Mouse (Mus musculus): Measurements from ENCODE around the gene Gm38392. TPM values are rescaled to one million over a fixed set of nuclear protein-coding genes. Genes with fewer than 3 reads are reported as not detected.

Gm38392 gene
- polyA plus RNA-seq, 1 experiment from 2014 or later = 0.23 TPM

DNA sequence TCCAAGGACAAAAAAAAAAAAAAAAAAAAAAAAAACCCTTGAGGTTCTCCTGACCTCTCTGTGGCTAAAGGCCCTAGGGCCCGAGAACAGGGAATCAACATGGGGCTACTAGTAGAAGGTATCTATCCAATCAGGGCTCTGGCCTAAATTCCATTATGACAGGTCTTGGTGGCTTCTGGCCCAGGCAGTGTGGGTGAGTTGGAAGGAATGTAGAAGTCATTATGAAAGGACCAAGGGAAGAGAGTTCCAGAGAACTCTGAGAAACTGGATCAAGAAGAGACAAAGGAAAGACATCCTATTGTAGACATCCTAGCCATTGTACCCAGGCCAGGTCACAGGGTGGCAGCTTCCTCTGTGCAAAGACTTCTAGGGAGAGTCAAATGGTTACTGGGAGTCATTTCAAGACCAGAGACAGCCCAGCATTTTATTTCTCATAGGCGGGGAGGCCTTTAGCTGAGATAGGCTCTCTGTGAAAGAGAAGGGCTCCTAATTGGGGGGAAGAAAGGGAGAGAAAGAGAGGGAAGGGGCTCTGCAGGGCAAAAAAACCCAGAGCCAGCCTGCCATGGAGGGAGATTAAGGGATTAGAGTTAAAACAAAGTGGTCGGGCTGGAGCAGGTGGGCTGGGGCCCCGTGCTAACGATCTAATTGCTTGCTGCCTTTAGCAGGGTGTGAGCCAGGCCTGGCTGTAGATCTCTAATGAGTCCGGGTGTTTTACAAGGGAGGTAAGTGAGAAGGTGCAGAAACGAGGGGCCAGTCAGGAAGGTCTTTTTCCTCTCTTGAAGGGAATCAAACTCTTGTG lies 54.0 kb downstream of the Gm38392 start:
- Histone ChIP-seq H3K9me3 (ENCODE audit: control insufficient read depth, low read length) (no peaks in the 10 kb centered on the region), H3K9ac (ENCODE audit: low read length) (no peak overlapping the region), H3K4me1 (replicated peaks; ENCODE audit: control insufficient read depth, insufficient read depth, low read length) (no peaks in the 10 kb centered on the region), H3K4me3 (ENCODE audit: low read length) (no peak overlapping the region), H3K27ac (ENCODE audit: low read length) (no peak overlapping the region), H3K36me3 (ENCODE audit: control insufficient read depth, insufficient read depth, low read length) (no peaks in the 10 kb centered on the region), H3K27me3 (ENCODE audit: control insufficient read depth, insufficient read depth, low read depth, low read length) (peaks cover 13% of the 10 kb centered on the region), H3K4me2 (ENCODE audit: low read depth, low read length) (no peak overlapping the region)
- no peak for ATAC-seq (ENCODE audit: low read depth)
- WGBS = 31% methylated on average over 7 of the region's 7 CpGs

DNA sequence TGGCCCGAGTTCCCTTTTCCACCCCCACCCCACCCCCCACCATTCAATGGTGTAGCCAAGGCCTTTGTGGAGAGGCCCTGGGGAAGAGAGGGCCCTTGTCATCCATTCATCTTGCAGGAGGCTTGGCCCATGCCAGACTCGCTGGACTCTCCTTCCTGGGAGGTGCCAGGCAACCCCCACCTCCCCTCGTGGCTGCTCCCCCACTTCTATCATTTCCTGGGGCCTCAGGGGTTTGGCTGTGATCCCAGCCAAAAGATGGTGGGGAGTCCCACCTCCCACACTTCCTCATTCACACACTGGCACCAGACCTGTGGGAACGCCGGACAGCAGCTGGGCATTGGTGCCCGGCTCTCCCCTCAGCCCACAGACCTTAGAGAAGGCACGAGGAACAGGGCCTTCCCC lies 54.7 kb downstream of the Gm38392 start:
- H3K4me1 ChIP-seq (replicated peaks; ENCODE audit: control insufficient read depth, insufficient read depth, low read length) = no peaks in the 10 kb centered on the region
- ATAC-seq (ENCODE audit: low read depth) = no peak
- H3K4me3 ChIP-seq (ENCODE audit: low read length) = no peak overlapping the region
- no peak overlapping the region for H3K4me2 ChIP-seq (ENCODE audit: low read depth, low read length)
- H3K9ac ChIP-seq (ENCODE audit: low read length) = no peak overlapping the region
- H3K27me3 ChIP-seq (ENCODE audit: control insufficient read depth, insufficient read depth, low read depth, low read length) = peaks cover 10% of the 10 kb centered on the region
- 47% methylated on average over 7 of the region's 7 CpGs for WGBS
- no peaks in the 10 kb centered on the region for H3K9me3 ChIP-seq (ENCODE audit: control insufficient read depth, low read length)
- no peak overlapping the region for H3K27ac ChIP-seq (ENCODE audit: low read length)
- no peaks in the 10 kb centered on the region for H3K36me3 ChIP-seq (ENCODE audit: control insufficient read depth, insufficient read depth, low read length)

GRCm38 (mm10) chr3:88231061-88231641 lies 55.9 kb downstream of the Gm38392 start:
- no peak for ATAC-seq (ENCODE audit: low read depth)
- Histone ChIP-seq H3K9ac (ENCODE audit: low read length) (no peak overlapping the region), H3K4me1 (replicated peaks; ENCODE audit: control insufficient read depth, insufficient read depth, low read length) (no peaks in the 10 kb centered on the region), H3K4me2 (ENCODE audit: low read depth, low read length) (no peak overlapping the region), H3K9me3 (ENCODE audit: control insufficient read depth, low read length) (no peaks in the 10 kb centered on the region), H3K36me3 (ENCODE audit: control insufficient read depth, insufficient read depth, low read length) (no peaks in the 10 kb centered on the region), H3K27ac (ENCODE audit: low read length) (no peak overlapping the region), H3K27me3 (ENCODE audit: control insufficient read depth, insufficient read depth, low read depth, low read length) (peaks cover 10% of the 10 kb centered on the region), H3K4me3 (ENCODE audit: low read length) (no peak overlapping the region)
- WGBS = 52% methylated on average over 1 of the region's 1 CpGs

DNA sequence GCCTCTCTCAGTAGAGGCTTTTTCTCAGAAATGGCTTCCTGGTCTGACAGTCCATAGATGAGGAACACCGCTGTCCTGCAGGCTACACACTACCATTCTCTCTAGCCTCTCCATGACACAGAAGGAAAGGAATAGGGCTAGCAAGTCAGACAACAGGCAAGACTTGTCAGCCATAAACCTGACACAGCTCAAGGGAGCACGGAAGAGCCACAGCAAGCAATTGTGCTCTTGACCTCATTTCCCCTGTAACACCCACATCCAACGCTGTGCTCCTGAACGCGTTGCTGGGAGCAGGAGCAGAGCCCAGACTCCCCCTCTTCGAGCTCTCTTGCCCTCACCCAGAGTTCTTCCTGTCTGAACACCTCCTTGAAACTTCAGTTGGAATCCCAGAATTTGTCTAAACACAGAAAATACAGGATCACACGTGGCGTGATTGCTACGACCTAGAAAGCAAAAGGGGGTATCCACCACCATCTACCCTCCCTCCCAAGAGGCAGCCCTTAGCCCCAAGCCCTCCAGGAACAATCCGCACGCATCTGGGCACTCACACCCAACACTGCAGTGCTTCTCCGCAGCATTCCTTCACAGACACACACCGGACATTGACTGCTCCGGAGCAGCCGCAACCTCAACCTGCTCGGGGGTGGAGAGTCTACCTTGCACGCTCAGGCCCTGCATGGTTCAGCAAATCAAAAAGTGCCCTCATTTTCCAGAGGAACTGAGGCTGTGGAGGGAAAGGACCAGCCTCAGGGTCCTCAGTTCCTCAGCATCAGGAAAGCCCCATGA lies 56.6 kb downstream of the Gm38392 start:
- no peak for ATAC-seq (ENCODE audit: low read depth)
- H3K27me3 ChIP-seq (ENCODE audit: control insufficient read depth, insufficient read depth, low read depth, low read length) = peaks cover 10% of the 10 kb centered on the region
- no peaks in the 10 kb centered on the region for H3K9me3 ChIP-seq (ENCODE audit: control insufficient read depth, low read length)
- H3K27ac ChIP-seq (ENCODE audit: low read length) = no peak overlapping the region
- no peak overlapping the region for H3K4me2 ChIP-seq (ENCODE audit: low read depth, low read length)
- H3K4me3 ChIP-seq (ENCODE audit: low read length) = no peak overlapping the region
- H3K36me3 ChIP-seq (ENCODE audit: control insufficient read depth, insufficient read depth, low read length) = no peaks in the 10 kb centered on the region
- H3K4me1 ChIP-seq (replicated peaks; ENCODE audit: control insufficient read depth, insufficient read depth, low read length) = no peaks in the 10 kb centered on the region
- WGBS = 34% methylated on average over 17 of the region's 17 CpGs
- no peak overlapping the region for H3K9ac ChIP-seq (ENCODE audit: low read length)

DNA sequence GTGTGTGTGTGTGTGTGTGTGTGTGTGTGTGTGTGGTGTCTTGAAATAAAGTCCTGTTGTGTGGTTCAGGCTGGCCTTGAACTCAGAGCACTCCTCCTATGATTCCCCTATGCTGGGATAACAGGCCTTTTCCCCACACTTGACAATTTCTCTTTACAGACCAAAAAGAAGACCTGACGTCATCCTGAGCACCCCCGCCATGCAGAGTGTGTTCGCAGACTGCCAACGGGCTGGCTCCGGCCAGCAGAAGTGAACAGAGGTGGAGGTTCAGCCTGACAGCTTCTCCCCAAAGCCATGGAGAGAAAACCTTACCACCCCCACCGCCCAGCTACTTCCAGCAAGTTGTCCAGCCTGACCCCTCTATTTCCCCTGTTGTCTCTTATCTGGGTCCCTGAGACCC lies 57.5 kb downstream of the Gm38392 start:
- 65% methylated on average over 6 of the region's 6 CpGs for WGBS
- Histone ChIP-seq H3K9ac (ENCODE audit: low read length) (no peak overlapping the region), H3K9me3 (ENCODE audit: control insufficient read depth, low read length) (no peaks in the 10 kb centered on the region), H3K27ac (ENCODE audit: low read length) (no peak overlapping the region), H3K36me3 (ENCODE audit: control insufficient read depth, insufficient read depth, low read length) (no peaks in the 10 kb centered on the region), H3K4me3 (ENCODE audit: low read length) (no peak overlapping the region), H3K27me3 (ENCODE audit: control insufficient read depth, insufficient read depth, low read depth, low read length) (peaks cover 10% of the 10 kb centered on the region), H3K4me2 (ENCODE audit: low read depth, low read length) (no peak overlapping the region), H3K4me1 (replicated peaks; ENCODE audit: control insufficient read depth, insufficient read depth, low read length) (no peaks in the 10 kb centered on the region)
- no peak for ATAC-seq (ENCODE audit: low read depth)

DNA sequence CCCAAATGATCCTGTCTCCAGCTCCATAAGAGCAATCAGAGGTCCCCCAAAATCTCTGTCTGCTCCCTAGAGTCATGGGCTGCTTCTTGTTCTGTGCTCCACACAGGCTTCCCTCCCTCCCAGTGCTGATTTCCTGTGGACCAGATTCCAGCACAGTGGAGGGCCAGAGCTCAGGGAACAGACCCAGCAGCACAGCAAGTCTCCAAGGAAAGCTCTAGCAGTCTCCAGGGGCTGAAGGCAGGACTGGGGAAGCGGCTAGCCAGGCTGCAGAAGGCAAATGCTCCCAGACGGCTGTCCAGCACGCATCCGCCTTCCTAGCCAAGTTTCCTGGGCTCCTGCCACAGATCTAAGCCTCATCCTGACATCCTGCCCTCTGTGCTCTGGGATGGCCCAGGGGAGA lies 58.1 kb downstream of the Gm38392 start:
- ATAC-seq (ENCODE audit: low read depth) = no peak
- peaks cover 10% of the 10 kb centered on the region for H3K27me3 ChIP-seq (ENCODE audit: control insufficient read depth, insufficient read depth, low read depth, low read length)
- 36% methylated on average over 4 of the region's 4 CpGs for WGBS

DNA sequence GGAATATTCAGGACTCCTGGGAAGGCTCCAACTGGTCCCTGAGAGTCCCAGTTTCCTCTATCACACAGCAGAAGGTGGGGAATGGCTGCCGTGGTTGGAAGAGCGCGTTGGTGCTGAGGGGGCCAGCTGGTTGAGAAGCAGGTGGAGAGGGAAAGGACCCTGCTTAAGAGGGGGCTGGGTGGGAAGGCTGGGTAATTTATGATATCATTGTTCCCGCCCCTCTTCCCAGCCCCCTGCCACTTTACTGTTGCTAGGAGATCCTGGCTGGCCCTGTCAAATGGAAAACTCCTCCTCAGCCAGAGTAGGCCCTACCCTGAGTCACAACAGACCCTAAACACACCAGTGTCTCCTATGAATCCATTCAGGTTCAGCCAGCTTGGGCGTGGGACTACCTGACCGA lies 59.0 kb downstream of the Gm38392 start:
- no peaks in the 10 kb centered on the region for H3K9me3 ChIP-seq (ENCODE audit: control insufficient read depth, low read length)
- ATAC-seq (ENCODE audit: low read depth) = no peak
- no peak overlapping the region for H3K9ac ChIP-seq (ENCODE audit: low read length)
- H3K4me2 ChIP-seq (ENCODE audit: low read depth, low read length) = no peak overlapping the region
- H3K4me1 ChIP-seq (replicated peaks; ENCODE audit: control insufficient read depth, insufficient read depth, low read length) = no peaks in the 10 kb centered on the region
- H3K27me3 ChIP-seq (ENCODE audit: control insufficient read depth, insufficient read depth, low read depth, low read length) = peaks cover 10% of the 10 kb centered on the region
- WGBS = 40% methylated on average over 6 of the region's 6 CpGs
- no peak overlapping the region for H3K4me3 ChIP-seq (ENCODE audit: low read length)
- no peak overlapping the region for H3K27ac ChIP-seq (ENCODE audit: low read length)
- no peaks in the 10 kb centered on the region for H3K36me3 ChIP-seq (ENCODE audit: control insufficient read depth, insufficient read depth, low read length)

More for the DNA sequence above, 58.1 kb downstream of the Gm38392 start:
- H3K4me3 ChIP-seq (ENCODE audit: low read length) = no peak overlapping the region
- no peaks in the 10 kb centered on the region for H3K4me1 ChIP-seq (replicated peaks; ENCODE audit: control insufficient read depth, insufficient read depth, low read length)
- no peaks in the 10 kb centered on the region for H3K36me3 ChIP-seq (ENCODE audit: control insufficient read depth, insufficient read depth, low read length)
- H3K4me2 ChIP-seq (ENCODE audit: low read depth, low read length) = no peak overlapping the region
- H3K9ac ChIP-seq (ENCODE audit: low read length) = no peak overlapping the region
- H3K9me3 ChIP-seq (ENCODE audit: control insufficient read depth, low read length) = no peaks in the 10 kb centered on the region
- no peak overlapping the region for H3K27ac ChIP-seq (ENCODE audit: low read length)

DNA sequence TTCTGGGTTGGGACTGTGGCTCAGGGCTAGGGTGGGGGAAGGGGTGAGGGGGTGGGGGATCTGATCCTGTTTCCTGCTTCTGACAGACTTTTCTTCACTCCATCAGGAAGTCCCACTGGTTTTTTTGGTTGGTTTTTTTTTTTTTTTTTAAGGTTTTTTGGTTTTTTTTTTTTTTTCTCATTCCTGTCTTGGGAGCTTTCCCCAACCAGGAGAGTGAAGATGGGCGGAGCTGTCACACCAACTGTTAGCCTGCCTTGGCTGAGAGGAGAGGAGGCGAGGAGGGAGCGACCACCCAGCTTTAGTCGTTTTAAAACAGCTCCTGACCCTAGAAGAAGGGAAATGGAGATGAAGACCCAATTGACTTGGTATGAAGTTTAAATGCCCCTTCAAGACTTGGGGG lies 59.8 kb downstream of the Gm38392 start:
- H3K27me3 ChIP-seq (ENCODE audit: control insufficient read depth, insufficient read depth, low read depth, low read length) = peaks cover 10% of the 10 kb centered on the region
- no peaks in the 10 kb centered on the region for H3K9me3 ChIP-seq (ENCODE audit: control insufficient read depth, low read length)
- H3K27ac ChIP-seq (ENCODE audit: low read length) = no peak overlapping the region
- no peak overlapping the region for H3K4me3 ChIP-seq (ENCODE audit: low read length)
- H3K4me1 ChIP-seq (replicated peaks; ENCODE audit: control insufficient read depth, insufficient read depth, low read length) = no peaks in the 10 kb centered on the region
- no peaks in the 10 kb centered on the region for H3K36me3 ChIP-seq (ENCODE audit: control insufficient read depth, insufficient read depth, low read length)
- 19% methylated on average over 4 of the region's 4 CpGs for WGBS
- no peak for ATAC-seq (ENCODE audit: low read depth)
- no peak overlapping the region for H3K9ac ChIP-seq (ENCODE audit: low read length)
- H3K4me2 ChIP-seq (ENCODE audit: low read depth, low read length) = no peak overlapping the region

GRCm38 (mm10) chr3:88226101-88226845 lies 60.7 kb downstream of the Gm38392 start:
- 75% methylated on average over 10 of the region's 10 CpGs for WGBS
- H3K9ac ChIP-seq (ENCODE audit: low read length) = no peak overlapping the region
- no peak overlapping the region for H3K4me2 ChIP-seq (ENCODE audit: low read depth, low read length)
- no peaks in the 10 kb centered on the region for H3K36me3 ChIP-seq (ENCODE audit: control insufficient read depth, insufficient read depth, low read length)
- no peak for ATAC-seq (ENCODE audit: low read depth)
- no peak overlapping the region for H3K27ac ChIP-seq (ENCODE audit: low read length)
- H3K4me1 ChIP-seq (replicated peaks; ENCODE audit: control insufficient read depth, insufficient read depth, low read length) = no peaks in the 10 kb centered on the region
- H3K4me3 ChIP-seq (ENCODE audit: low read length) = no peak overlapping the region
- peaks cover 12% of the 10 kb centered on the region for H3K27me3 ChIP-seq (ENCODE audit: control insufficient read depth, insufficient read depth, low read depth, low read length)
- H3K9me3 ChIP-seq (ENCODE audit: control insufficient read depth, low read length) = no peaks in the 10 kb centered on the region

Data from lung, embryonic 16.5 days (tissue).